Mouse (Mus musculus): ENCODE measurements around the gene Fam192a.
A peak's percentile ranks its signal among the peaks of the same experiment; 100 is the strongest.

Gene Fam192a

DNA sequence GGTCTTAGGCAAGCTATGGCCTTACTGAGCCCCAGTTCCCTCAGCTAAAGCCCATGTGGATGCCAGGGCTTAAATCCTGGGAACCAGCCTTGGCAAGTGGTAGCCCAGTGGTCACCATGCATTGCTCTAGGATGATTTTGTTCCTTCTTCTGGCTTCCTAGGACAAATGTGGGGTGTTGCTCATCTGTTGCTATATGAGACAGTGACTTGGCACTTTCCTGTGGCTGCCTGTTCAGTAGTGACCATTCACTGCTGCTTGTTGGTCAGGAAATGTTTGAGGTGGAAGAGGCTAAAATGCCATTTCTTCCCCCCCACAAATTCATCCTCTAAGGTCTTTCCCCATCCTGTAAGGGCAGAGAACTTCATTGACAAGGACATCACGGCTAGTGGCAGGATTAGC, 32.4 kb downstream of the Fam192a start:
- DNase-seq = no peak

DNA sequence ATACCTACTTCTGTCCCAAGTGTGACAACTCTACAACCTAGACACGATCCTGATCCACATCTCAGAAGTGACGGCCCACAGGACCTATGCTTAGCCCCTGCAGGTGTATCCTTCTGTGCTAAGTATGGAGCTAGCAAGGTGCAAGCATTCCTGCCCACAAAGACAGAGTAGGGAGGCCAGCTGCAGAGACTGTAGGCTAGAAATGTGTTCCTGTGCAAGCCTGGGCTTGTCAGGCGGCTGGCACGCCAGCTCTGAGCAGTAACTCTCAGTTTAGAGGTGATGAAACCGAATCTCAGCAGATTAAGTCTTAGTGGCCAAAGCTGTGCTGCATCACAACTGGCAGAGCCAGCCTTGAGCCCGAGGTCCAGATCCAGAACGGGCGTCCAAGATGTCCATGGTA, 33.7 kb downstream of the Fam192a start:
- no peak for DNase-seq

DNA sequence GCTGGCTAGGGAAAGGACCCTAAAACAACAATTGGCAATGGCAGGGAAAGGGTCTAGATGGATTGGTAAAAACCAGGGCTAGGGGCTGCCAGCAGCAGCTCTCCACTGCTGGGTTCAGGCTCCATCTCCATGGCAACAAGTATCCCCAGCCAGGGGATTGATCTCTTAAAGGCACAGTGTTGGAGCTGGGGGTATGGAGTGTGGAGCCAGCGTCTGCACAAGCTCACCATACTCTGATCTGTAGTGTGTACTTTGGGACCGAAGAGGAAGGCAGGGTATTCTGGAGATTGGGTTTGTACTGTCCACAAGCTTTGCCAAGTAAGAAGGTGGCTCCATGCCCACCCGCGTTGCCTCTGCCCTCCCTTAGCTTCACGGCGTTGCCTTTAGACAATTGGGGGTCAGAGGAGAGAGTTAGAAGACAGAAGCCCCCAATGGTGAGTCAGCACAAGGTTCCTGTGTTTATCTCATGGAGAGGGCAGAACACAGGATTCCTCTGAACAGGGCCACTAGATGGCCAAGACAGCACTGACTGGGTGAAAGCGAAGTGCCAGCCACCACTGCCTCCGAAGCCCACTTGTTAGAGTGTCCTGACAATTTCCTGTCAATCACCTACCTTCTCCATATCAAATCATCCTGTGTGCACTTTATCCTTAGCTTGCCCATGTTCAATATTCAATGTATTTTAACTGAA, 34.5 kb downstream of the Fam192a start:
- no peak for DNase-seq

DNA sequence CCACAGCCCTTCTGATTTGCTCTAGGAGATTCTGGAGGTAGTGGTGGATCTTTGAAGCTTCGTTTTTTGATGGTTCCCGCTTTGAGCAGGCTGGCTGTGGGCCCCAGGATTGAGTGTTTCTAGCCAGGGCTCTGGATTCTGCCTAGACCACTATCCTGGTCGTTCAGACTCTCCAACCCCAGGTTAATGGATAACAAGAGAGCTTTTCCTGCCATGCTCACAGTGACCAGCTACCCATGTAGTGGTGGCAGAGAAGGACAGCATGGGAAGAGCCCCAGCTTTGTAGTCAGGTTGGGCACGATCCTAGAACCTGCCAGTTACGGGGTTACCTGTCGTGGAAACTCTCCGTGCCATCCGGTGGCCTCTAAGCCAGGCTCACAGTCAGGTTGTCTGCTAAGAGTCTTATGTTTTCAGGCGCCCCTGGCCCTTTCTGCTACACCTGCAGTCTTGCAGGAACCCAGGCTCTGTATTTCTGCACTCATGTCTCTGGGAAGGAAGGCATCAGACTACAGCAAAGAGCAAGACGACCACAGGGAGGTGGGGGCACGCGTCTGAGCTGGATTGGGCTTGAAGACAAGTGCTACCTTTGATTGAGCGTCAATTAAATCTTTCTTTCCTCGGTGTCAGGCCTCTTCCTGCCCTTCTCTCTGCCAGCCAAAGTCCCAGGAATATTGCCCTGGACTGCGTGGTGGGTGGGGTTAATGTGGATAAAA, 35.2 kb downstream of the Fam192a start:
- DNase-seq = no peak

DNA sequence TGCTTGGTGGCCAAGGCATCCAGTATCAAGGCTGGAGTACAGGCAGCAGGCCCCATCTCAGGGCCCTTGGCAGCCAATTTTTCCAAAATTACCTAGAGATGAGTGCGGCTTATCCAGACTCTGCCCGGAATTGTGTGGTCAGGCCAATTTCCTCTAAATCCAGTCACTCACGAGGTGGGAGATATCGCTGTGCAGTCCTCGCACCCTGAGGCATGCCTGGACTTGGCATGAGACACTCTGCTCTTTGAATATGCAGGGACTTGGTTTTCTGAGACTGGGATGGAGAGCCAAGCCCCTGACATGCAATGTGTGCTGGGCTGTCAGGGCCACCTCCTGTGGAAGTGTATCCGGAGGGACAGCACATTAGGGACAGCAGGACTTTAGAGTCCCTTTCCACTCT, 35.8 kb downstream of the Fam192a start:
- DNase-seq = no peak

DNA sequence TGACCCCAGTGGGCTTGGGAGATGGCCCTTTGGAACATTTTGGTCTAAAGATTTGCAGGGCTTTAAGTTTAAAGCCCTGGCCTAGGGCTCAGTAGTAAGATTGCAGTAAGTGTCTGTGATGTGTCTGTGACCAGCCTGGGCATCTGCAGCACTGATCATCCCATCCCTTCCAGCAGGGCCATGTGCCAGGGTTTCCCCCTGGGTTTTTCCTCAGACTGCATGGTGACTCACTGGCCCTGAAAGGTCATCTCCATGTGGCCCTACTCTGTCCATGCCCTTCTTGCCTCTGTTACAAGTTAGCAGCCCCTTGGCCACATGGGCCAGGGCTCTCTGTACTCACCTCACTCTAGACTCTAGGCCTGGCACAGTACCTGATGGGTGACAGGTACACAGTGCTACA, 37.4 kb downstream of the Fam192a start:
- DNase-seq = no peak

DNA sequence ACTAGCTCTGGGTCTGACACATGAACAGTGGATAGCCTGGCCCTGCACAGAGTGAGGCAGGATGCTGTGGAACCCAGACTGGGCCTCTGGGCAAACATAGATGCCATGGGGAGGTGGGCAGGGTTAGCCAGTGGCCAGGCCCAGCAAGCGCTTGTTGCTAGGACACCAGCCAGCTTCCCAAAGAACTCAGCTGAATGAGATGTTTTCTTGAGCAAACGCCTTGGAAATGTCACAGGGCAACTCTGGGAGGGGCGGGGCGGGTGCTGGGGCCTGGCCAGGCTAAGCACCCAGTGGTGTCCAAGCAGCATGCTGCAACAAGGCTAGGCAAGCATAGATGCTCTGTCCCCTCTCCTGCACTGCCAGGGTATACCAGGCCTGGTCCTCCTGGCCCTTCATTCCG, 40.5 kb downstream of the Fam192a start:
- DNase-seq = no peak

DNA sequence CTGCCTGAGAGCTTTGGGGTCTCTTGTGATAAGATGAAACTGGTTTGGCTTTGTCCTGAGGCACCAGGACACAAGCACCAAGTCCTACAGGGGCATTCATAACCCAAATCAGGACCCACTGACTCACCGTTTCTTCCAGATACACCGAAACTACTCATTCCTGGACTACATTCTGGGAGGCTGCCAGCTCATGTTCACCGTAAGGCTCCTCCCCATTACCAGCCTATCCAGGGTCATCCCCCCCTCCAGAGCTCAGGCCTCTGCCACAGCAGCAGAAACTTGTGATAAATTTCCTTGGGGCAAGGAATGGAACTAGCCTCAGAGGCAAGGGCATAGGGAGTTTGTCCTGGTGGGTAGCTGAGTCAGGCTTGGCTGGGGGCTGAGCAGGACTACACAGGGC, 44.5 kb downstream of the Fam192a start:
- no peak for DNase-seq

DNA sequence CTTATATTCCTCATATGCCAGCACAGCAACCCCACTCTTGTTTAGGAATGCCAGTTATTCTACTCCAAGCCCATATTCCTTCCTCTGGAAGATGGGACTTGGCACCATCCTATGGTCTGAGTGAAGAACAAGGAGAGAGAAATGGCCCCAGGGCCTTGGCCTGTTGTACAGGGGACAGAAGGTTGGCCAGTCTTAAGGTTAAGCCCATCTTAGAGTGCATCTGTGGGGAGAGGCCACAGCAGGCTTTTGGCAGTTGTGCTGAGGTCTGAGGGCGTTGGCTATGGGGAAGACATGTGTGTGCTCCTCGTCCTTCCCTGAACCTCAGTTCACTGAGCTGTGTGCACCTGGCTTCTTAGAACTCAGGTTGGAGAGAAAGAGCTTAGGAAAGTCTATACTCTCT, 49.1 kb downstream of the Fam192a start:
- no peak for DNase-seq

DNA sequence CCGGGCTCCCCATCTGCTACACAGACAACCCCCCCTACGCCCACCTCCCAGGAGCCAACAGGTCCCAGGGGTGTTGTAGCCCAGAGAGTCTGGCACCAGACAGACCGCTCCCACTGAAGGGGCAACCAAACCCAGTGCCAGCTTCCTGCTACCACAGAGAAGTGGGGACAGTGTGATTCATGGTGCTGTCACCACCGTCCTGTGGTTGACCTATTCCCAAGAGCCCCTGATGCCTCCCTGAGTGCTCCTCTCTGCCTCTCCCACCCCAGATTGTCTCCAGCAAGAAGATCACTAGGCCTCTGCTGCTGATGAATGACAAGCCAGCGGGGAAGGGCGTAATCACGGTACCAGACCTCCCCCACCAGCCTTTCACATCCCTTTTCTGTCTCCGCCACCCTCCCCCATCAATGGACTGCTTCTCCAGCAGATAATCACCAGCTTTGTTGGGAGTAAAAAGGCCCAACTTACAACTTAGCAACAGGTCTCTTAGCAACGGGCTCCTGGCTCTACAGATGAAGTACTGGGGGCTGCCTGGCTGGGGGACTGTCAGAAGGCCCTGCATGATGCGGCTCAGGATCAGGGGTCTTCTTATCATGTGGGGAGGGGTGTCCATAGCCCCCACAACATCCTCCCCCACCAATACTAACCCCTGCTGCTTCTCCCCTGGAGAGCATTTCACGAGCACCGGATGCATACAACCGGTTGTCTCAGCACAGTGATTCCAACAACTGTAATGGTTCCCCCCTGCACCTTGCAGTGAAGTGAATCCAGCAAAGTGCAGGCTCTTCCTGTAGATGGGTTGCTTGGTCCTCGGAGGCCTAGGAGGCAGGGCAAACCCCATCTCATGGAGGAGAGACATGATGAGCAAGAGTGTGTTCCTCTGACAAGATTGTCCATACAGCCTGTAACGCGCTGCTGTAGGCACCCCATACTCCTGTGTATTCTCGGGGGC, 50.0 kb downstream of the Fam192a start:
- no peak for DNase-seq

DNA sequence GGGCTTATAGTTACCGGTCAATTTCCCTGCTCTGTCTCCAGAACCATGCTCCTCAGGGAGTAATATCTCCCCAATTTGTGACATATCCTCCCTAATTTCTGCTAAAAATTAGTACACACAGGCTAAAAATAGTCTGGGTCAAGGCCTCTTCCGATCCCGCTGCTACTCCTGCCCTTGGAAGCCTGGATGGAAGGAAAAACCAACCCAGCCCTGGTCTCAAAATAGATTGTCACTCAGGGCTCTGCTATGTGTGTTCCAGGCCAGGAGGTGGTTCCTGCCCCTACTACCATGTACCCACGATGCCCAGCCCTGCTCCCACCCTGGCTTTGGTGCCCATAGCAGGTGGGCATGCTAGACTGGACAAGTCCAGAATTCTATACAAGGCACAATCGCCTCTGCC, 51.8 kb downstream of the Fam192a start:
- no peak for DNase-seq

DNA sequence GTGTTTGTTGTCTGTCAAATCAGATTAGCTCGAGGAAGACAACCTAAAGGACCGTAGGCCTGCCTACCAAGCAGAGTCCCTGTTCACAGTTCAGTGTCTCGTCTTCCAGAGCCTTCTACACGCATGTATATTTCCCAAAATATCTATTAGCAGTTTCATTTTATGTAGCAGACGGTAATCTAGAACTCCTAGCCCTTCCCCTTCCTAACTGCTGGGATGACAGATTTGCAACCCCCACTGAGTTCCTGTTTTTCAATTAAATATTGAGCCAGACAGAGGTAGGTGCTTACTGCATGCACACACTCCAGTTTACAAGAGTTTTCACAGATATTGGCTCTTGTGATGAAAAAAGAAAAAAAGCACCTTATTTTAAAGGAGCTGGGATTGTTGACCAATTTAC, 52.3 kb downstream of the Fam192a start:
- DNase-seq = no peak

DNA sequence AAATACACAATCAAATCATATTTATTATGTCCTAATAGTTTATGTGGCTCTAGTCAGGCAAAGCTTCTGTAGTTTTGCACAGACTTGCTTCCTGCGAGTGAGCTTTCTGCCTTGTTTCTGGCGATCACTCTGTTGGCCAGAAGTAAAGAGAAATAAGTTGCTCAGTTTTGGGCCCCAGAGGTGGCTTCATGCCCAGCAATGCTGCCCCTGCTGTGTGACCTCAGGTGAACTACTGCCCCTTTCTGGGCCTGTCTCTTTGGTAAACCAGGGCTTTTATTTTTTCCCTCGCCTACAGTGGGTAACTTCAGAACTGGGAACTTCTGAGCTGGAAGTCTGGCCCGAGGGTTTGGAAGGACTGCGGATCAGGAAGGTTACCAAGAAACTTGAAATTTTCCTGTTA, 52.8 kb downstream of the Fam192a start:
- no peak for DNase-seq

DNA sequence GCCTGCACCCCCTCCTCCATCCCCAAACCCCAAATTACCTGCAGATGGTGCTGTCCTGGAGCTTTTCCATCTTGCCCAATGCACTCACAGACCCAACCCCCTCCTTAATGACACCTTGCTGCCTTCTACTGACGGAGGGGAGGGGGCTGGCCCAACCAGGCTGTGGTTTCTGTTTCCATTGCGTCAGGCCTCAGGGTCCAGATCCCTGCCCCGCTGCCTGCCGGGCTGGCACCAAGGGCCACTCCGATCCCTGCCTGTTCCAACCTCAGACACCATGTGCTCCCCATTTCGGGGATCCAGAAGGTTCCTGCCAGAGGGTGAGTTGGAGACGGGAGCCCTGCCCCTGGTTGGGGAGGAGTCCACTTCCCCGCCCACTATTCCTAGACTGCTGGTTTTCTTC, 57.8 kb downstream of the Fam192a start:
- DNase-seq = no peak

DNA sequence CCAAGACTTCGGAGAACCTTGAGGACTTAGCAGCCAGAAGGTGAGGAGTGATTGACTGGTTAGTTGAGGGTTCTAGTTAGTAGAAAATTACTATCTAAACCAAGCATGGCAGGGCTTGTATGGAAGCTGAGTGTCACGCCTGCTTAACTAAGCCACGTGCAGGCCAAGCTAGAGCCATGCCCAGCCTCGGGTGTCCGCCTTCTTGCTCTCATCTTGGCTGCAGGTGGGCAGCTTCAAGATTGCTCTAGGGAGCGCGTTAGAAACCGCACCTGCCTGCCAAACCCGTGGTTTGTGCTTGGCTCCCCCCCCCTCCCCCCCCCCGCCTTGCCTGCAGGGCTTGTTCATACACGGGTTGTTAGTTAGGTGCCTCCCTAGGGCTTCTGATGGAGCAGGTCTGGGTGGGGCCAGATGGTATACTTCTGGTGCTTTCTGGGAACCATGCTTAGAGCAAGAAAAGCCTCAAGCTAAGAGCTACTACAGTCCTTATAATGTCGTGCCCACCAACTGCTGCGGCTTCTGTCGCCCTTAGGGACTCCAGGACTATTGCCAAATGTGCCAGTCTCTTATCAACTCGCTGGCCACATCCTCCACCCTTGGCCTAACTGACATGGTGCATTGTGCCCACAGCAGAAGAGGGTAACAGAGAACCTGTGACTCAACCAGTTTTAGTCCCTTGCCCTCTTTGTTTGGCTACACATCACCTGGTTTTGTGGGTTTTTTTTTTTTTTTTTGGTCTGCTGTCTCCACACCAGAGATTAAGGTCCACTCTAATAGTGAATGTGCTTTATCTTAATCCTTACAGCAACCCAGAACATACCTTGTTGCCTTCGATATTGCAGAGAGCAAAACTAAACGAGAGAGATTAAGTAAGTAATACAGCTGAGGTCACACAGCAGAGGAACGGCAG, 60.7 kb downstream of the Fam192a start:
- DNase-seq = no peak

DNA sequence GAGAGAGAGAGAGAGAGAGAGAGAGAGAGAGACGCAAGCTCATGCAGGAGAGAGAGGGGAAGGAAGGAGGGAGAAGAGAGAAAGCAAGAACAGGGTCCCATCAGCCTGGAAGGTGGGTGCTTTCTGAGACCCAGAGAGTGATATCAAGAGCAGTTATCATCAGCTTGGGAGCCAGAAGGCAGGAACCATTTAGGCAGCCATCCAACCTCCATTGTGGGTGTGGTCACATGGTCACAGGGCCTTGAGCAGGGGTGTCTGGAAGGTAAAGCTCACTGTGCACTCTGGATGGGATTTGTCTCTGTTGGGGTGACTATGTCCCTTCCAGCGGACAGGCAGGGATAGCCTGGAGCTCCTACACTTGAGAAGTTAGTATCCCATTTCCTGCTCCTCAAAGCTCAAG, 61.8 kb downstream of the Fam192a start:
- no peak for DNase-seq

DNA sequence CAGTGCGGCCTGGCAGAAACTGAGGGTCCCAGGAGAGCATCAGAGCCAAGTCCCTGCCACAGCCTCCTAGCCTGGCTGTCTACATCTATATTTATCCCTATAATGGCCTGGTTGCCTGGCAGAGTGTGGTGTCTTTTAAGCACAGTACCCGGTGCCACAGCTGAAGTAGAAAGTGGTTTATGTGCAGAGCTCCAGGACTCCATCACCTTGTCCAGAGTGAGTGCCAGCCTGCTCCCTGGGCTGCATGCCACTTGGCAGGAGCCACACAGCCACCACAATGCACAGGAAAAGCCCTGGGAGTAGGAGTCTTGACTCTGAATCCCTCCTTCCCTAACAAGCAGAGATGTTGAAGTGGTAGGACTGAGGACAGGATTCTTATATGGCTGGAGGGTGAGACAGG, 64.3 kb downstream of the Fam192a start:
- no peak for DNase-seq

DNA sequence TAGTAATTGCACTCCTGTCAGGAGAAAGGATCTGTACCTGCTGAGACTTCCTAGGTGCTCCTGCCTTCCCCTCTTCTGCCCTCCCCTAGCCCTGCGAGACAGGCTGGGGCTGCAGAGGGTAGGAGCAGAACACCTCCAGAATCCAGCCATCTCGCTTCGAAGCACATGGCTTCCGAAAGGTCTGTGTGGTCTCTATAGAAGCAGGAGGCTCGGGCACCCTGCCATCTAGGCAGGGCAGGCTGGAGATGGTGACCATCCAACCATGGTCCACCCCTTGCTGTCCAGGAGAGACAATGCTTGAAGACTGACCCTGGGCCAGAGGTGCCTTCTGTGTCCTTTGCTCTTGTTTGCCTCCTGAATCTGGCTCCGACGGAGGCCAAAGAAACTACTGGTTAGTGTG, 66.2 kb downstream of the Fam192a start:
- no peak for DNase-seq

DNA sequence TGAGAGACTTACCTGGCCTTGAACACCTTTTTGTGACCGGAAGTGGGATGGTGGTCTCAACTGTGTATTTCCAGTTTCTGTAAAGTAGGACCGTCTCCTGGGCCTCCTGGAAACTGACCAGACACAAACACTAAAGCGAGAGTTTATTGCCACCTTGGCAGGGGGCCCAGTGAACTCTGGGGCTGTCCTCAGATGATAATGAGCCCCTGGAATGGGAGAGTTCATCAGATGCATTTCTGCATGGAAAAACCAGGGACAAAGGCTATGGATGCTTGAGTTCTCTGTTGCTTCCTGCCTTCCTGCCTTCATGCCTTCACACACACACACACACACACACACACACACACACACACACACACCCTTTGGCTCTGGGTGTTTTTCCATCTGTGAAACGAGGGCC, 67.2 kb downstream of the Fam192a start:
- no peak for DNase-seq

DNA sequence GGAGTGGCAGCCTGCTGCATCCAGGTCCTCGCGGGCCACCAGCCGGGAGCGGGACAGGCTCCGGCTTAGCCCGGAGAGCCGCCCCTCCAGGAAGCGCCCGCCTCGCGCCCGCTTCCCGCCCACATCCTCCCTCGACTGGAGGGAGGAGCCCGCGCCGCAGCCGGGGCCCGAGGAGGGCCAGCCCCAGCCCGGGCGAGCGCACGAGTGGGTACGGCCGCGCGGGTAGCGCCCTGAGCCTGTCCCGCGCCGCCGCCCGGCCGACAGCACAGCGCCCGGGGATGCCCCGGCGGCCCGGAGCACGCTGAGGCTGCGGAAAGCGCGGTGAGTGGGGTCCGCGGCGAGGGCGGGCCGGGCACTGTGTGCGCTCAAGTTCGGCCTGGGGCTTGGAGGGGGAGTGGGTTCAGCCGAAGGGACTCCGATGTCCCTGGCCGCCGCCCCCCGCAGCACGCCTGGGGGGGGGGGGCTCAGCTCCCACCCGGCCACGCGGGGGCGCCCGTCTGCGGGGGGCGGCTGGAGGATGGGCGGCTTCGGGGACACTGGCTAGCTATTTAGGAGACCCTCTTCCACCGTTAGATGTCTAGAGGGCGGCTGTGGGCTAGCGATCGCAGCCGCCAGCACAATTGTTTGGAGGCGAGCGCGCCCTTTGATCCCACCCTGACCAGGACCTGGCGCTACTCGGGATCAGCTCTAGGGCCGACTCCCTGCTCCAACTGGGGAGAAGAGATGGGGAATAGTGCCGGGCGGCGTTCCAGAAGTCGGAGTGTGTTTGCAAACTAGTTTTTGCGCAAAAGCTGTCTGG, 68.7 kb downstream of the Fam192a start, which contains the start of gene Cpne2:
Gene Cpne2, plus strand, starts transcription at position 118 of the 799 bp plus-strand sequence.
- DNase-seq = peak; percentile 5

DNA sequence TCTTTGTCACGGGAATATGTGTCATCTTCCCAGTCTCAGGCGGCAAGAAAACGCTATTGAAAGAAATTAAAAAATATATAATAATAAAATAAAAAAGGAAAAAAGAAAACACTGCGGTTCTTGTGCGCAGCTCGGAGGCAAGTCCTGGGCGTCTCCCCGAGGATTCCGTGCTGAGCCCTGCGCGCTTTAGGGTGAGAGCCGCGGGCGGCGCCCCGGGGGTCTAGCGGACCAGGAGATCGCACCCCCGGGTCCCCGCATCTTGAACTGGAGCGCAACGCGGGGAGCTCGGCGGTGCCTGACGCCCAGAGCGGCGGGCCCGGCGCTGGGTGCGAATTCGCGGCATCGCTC, 69.3 kb downstream of the Fam192a start:
- no peak for DNase-seq

DNA sequence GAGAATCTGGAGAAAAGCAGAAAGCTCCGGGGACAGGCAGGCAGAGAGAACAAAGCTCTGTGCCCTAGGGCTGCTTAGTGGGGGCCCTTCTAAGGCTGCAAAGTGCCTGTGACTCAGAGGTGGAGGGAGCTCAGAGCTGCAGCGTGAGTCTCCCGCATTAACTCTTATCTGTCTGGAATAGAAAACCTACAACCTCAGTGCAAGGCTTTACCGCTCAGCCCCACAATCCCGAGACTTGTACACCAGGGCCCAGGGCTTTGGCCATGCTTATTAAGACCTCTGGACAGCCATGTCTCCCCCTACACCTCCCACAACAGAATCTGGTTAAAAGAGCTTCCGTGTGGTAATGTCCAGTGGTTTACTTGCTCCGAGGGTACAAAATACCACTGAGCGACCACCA, 69.8 kb downstream of the Fam192a start:
- DNase-seq = no peak
